Mouse (Mus musculus) midbrain, embryonic 12.5 days (tissue): ENCODE results near the gene Tmem169. TPM values are rescaled to one million over a fixed set of nuclear protein-coding genes. Genes with fewer than 3 reads are reported as not detected.

Experiments
- ATAC-seq: fragments of 200-750 bp; cut with Nextera tagmentation; 2 replicates; pipeline ENCODE4 v1.8.0; 2017; ENCODE audit warnings: low read depth, moderate TSS enrichment, moderate library complexity; ENCODE audit not compliant: low FRiP score
- H3K27ac ChIP-seq: fragments of 300-500 bp; sonication (generic); replicated peaks from 2 replicates; pipeline ENCODE4 v1.5.1; 2016; ENCODE audit warnings: mild to moderate bottlenecking
- H3K27me3 ChIP-seq: fragments of 300-500 bp; sonication (generic); 2 replicates; pipeline ENCODE4 v1.6.1; 2016; ENCODE audit warnings: mild to moderate bottlenecking
- H3K36me3 ChIP-seq: fragments of 300-500 bp; sonication (generic); 2 replicates; pipeline ENCODE4 v1.6.1; 2016
- H3K4me1 ChIP-seq: fragments of 300-500 bp; sonication (generic); 2 replicates; pipeline ENCODE4 v1.6.1; 2016
- H3K4me2 ChIP-seq: fragments of 300-500 bp; sonication (generic); replicated peaks from 2 replicates; pipeline ENCODE4 v1.6.1; 2016; ENCODE audit warnings: mild to moderate bottlenecking, moderate library complexity
- H3K4me3 ChIP-seq: fragments of 300-500 bp; sonication (generic); 2 replicates; pipeline ENCODE4 v1.5.1; 2016; ENCODE audit warnings: mild to moderate bottlenecking
- H3K9ac ChIP-seq: fragments of 300-500 bp; sonication (generic); replicated peaks from 2 replicates; pipeline ENCODE4 v1.6.1; 2016; ENCODE audit warnings: mild to moderate bottlenecking, moderate library complexity
- H3K9me3 ChIP-seq: fragments of 300-500 bp; sonication (generic); 2 replicates; pipeline ENCODE4 v1.6.1; 2016; ENCODE audit warnings: mild to moderate bottlenecking
- WGBS: fragments of 180-500 bp; shearing (Covaris S2); methylation state at CpG from one replicate; pipeline ENCODE4 v1.1.7; 2016; 5-methylcytosine and 5-hydroxymethylcytosine counted together
- polyA plus RNA-seq: library from polyadenylated mRNA; unstranded; fragments of >200 nt; fragmentation: Nextera tagmentation; extraction: Ambion mirVana; gene quantifications from 2 replicates; pipeline ENCODE4 v1.2.1, GENCODE M21; 2016

The Tmem169 gene
- polyA plus RNA-seq, 1 experiment from 2014 or later, result 23.2 TPM

- ATAC-seq, result no peak
- peaks cover 14% of the 10 kb centered on the region for H3K4me1 ChIP-seq
- no peaks in the 10 kb centered on the region for H3K9me3 ChIP-seq
- no peak overlapping the region for H3K4me3 ChIP-seq
- peaks cover 9% of the 10 kb centered on the region for H3K36me3 ChIP-seq
- no peak overlapping the region for H3K4me2 ChIP-seq
- H3K27me3 ChIP-seq, result no peaks in the 10 kb centered on the region
- no peak overlapping the region for H3K27ac ChIP-seq
- H3K9ac ChIP-seq, result no peak overlapping the region
- WGBS, result 59% methylated on average over 6 of the region's 6 CpGs
Measured at GRCm38 (mm10) chr1:72309744-72310424, 25.7 kb downstream of the Tmem169 start.

- Histone ChIP-seq H3K4me3 (no peak overlapping the region), H3K4me1 (peaks cover 11% of the 10 kb centered on the region; the same call in 1 of the 2 replicates), H3K27me3 (no peaks in the 10 kb centered on the region), H3K36me3 (peaks cover 21% of the 10 kb centered on the region), H3K9me3 (no peaks in the 10 kb centered on the region), H3K4me2 (no peak overlapping the region), H3K27ac (no peak overlapping the region), H3K9ac (no peak overlapping the region)
- WGBS, result 90% methylated on average over 9 of the region's 9 CpGs
- ATAC-seq, result no peak
Measured at GRCm38 (mm10) chr1:72312701-72313398, 28.7 kb downstream of the Tmem169 start.

DNA sequence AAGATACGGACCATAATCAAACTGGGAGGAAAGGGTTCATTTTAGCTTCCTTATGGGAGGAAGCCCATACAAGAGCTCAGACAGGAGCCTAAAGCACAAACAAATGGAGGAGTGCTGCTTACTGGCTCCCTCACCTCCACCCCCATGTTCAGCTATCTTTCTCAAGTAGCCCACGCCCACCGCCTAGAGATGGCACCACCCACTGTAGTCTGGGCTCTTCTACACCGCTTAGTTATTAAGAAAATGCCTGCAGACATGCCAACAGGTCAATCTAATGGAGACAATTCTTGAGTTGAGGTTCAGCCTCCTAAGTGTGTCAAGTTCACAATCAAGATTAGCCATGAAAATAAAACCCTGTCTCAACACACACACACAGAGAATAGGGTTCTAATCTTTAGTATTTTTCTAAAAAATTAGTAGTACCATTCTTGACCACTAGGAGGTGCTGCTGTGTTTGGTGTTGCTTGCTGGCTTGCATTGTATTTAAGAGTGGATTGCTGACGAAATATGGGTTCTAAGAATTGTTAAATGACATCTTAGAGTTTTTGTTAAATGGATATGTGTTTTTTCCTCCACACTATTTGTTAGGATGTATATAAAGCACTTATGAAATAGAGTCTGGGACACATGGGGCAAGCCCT, 29.4 kb downstream of the Tmem169 start:
- no peaks in the 10 kb centered on the region for H3K9me3 ChIP-seq
- no peak; the same call in 1 of the 2 replicates for ATAC-seq
- peaks cover 11% of the 10 kb centered on the region; the same call in 1 of the 2 replicates for H3K4me1 ChIP-seq
- H3K27me3 ChIP-seq, result no peaks in the 10 kb centered on the region
- no peak overlapping the region for H3K9ac ChIP-seq
- no peak overlapping the region for H3K4me2 ChIP-seq
- WGBS, result 77% methylated on average over 5 of the region's 5 CpGs
- H3K27ac ChIP-seq, result no peak overlapping the region
- H3K36me3 ChIP-seq, result peaks cover 26% of the 10 kb centered on the region
- no peak overlapping the region for H3K4me3 ChIP-seq

- H3K36me3 ChIP-seq, result peaks cover 40% of the 10 kb centered on the region
- H3K9ac ChIP-seq, result no peak overlapping the region
- H3K9me3 ChIP-seq, result no peaks in the 10 kb centered on the region
- no peak for ATAC-seq
- H3K4me1 ChIP-seq, result no peaks in the 10 kb centered on the region
- WGBS, result 89% methylated on average over 4 of the region's 4 CpGs
- no peak overlapping the region for H3K4me2 ChIP-seq
- no peaks in the 10 kb centered on the region for H3K27me3 ChIP-seq
- H3K4me3 ChIP-seq, result no peak overlapping the region
- H3K27ac ChIP-seq, result no peak overlapping the region
Measured at GRCm38 (mm10) chr1:72315447-72315846, 31.3 kb downstream of the Tmem169 start.

- WGBS, result 69% methylated on average over 8 of the region's 8 CpGs
- no peak for ATAC-seq
- Histone ChIP-seq H3K36me3 (peaks cover 48% of the 10 kb centered on the region), H3K4me2 (no peak overlapping the region), H3K9ac (no peak overlapping the region), H3K27me3 (no peaks in the 10 kb centered on the region), H3K9me3 (no peaks in the 10 kb centered on the region), H3K27ac (no peak overlapping the region), H3K4me1 (no peaks in the 10 kb centered on the region), H3K4me3 (no peak overlapping the region)
Measured at GRCm38 (mm10) chr1:72316409-72316808, 32.2 kb downstream of the Tmem169 start.

GRCm38 (mm10) chr1:72316901-72317300, 32.7 kb downstream of the Tmem169 start:
- no peak overlapping the region for H3K4me2 ChIP-seq
- H3K27ac ChIP-seq, result no peak overlapping the region
- H3K9ac ChIP-seq, result no peak overlapping the region
- ATAC-seq, result no peak
- no peaks in the 10 kb centered on the region for H3K9me3 ChIP-seq
- peaks cover 47% of the 10 kb centered on the region for H3K36me3 ChIP-seq
- H3K4me1 ChIP-seq, result no peaks in the 10 kb centered on the region
- 87% methylated on average over 7 of the region's 7 CpGs for WGBS
- H3K27me3 ChIP-seq, result no peaks in the 10 kb centered on the region
- no peak overlapping the region for H3K4me3 ChIP-seq

- no peak for ATAC-seq
- H3K27me3 ChIP-seq, result no peaks in the 10 kb centered on the region
- H3K36me3 ChIP-seq, result peaks cover 57% of the 10 kb centered on the region
- no peak overlapping the region for H3K27ac ChIP-seq
- no peak overlapping the region for H3K9ac ChIP-seq
- WGBS, result 92% methylated on average over 5 of the region's 5 CpGs
- H3K4me3 ChIP-seq, result no peak overlapping the region
- H3K4me1 ChIP-seq, result no peaks in the 10 kb centered on the region
- no peaks in the 10 kb centered on the region for H3K9me3 ChIP-seq
- H3K4me2 ChIP-seq, result no peak overlapping the region
Measured at GRCm38 (mm10) chr1:72320759-72321158, 36.6 kb downstream of the Tmem169 start.

GRCm38 (mm10) chr1:72323248-72323647, 39.1 kb downstream of the Tmem169 start:
- H3K27ac ChIP-seq, result no peak overlapping the region
- no peaks in the 10 kb centered on the region for H3K27me3 ChIP-seq
- no peak overlapping the region for H3K4me2 ChIP-seq
- no peaks in the 10 kb centered on the region for H3K4me1 ChIP-seq
- H3K4me3 ChIP-seq, result no peak overlapping the region
- no peaks in the 10 kb centered on the region for H3K9me3 ChIP-seq
- H3K36me3 ChIP-seq, result peaks cover 66% of the 10 kb centered on the region
- H3K9ac ChIP-seq, result no peak overlapping the region
- ATAC-seq, result no peak
- WGBS, result 94% methylated on average over 4 of the region's 4 CpGs

- WGBS, result 91% methylated on average over 11 of the region's 11 CpGs
- no peak overlapping the region for H3K9ac ChIP-seq
- H3K4me3 ChIP-seq, result no peak overlapping the region
- no peak overlapping the region for H3K27ac ChIP-seq
- no peak for ATAC-seq
- H3K27me3 ChIP-seq, result no peaks in the 10 kb centered on the region
- peaks cover 63% of the 10 kb centered on the region for H3K36me3 ChIP-seq
- H3K4me2 ChIP-seq, result no peak overlapping the region
- H3K4me1 ChIP-seq, result no peaks in the 10 kb centered on the region
- H3K9me3 ChIP-seq, result no peaks in the 10 kb centered on the region
Measured at GRCm38 (mm10) chr1:72326162-72326821, 42.1 kb downstream of the Tmem169 start.

DNA sequence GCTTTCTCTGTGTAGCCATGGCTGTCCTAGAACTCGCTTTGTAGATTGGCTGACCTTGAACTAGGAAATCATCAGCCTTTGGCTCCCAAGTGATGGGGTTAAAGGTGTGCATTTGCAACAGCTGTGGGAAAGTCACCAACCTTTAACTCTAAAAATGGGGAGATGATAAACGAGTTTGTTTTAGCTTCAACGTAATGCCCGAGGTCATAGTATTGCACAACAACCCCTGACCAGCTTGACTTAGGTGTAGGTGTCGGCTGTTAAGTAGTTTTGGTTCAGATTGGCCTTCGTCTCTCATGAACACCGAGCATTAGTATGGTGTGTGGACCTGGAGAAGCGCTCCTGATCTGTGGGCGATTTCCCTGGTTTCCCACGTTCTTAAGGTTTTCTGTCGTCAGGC, 50.6 kb downstream of the Tmem169 start:
- Histone ChIP-seq H3K9me3 (no peaks in the 10 kb centered on the region), H3K4me1 (no peaks in the 10 kb centered on the region), H3K27ac (no peak overlapping the region), H3K36me3 (peaks cover 44% of the 10 kb centered on the region), H3K4me2 (no peak overlapping the region), H3K9ac (no peak overlapping the region), H3K27me3 (no peaks in the 10 kb centered on the region), H3K4me3 (no peak overlapping the region)
- ATAC-seq, result no peak
- WGBS, result 93% methylated on average over 11 of the region's 11 CpGs

DNA sequence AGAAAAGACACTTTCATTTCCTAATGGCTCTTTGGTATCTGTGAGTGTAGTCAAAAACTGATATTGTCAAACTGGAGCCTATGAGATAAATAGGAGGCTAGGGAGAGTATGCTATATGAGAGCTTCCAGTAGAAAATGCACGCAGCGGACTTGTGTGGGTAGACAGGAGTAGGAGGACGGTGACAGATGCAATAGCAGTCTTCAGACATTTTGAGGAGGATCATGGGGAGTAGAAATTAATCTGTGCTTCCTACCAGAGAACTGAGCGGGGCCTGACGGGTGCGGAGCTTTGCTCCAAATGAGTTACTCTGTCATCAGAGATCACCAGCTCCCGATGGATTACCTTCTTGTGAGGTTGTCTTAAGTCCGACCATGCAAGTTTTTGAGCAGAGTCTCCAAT, 52.6 kb downstream of the Tmem169 start:
- Histone ChIP-seq H3K27ac (no peak overlapping the region), H3K9me3 (no peaks in the 10 kb centered on the region), H3K4me2 (no peak overlapping the region), H3K36me3 (peaks cover 46% of the 10 kb centered on the region), H3K4me3 (no peak overlapping the region), H3K27me3 (no peaks in the 10 kb centered on the region), H3K4me1 (no peaks in the 10 kb centered on the region), H3K9ac (no peak overlapping the region)
- WGBS, result 94% methylated on average over 8 of the region's 8 CpGs
- no peak for ATAC-seq

DNA sequence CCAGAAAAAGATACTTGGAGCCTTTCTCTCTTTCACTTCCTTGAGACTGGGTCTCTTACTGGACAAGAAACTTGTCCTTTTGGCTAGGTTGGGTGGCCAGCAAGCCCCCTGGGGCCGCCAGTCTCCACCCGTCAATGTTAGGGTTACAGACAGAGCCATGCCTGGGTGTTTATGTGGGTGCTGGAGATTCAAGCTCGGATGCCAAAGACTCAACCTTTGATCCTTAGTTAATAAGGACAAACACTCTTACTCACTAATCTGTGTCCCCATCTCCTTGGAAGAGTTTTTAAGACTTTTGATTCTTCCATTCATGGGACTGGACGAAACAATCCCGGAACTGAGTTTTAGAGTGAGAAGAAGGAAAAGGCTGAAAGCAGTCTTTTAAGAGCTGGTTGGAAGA, 54.2 kb downstream of the Tmem169 start:
- no peak overlapping the region for H3K4me3 ChIP-seq
- no peaks in the 10 kb centered on the region for H3K27me3 ChIP-seq
- no peak overlapping the region for H3K4me2 ChIP-seq
- peaks cover 47% of the 10 kb centered on the region for H3K36me3 ChIP-seq
- H3K4me1 ChIP-seq, result no peaks in the 10 kb centered on the region
- H3K9me3 ChIP-seq, result no peaks in the 10 kb centered on the region
- ATAC-seq, result no peak
- 87% methylated on average over 5 of the region's 5 CpGs for WGBS
- H3K9ac ChIP-seq, result no peak overlapping the region
- no peak overlapping the region for H3K27ac ChIP-seq
